Mouse (Mus musculus) stomach, postnatal 0 days (tissue): ENCODE measurements around the gene Ccdc33. TPM values are rescaled to one million over a fixed set of nuclear protein-coding genes. Genes with fewer than 3 reads are reported as not detected.

Experiments
- ATAC-seq: fragments of 200-750 bp; cut with Nextera tagmentation; 2 replicates; pipeline ENCODE4 v1.8.0; 2017; ENCODE audit not compliant: low FRiP score, low TSS enrichment
- DNase-seq: peaks from one replicate; pipeline ENCODE4 v3.0.0-alpha.2; 2016; ENCODE audit warnings: low spot score
- H3K27ac ChIP-seq: fragments of 300-500 bp; sonication (generic); replicated peaks from 2 replicates; pipeline ENCODE4 v1.5.1; 2014; ENCODE audit warnings: mild to moderate bottlenecking, control low read depth
- H3K27me3 ChIP-seq: fragments of 300-500 bp; sonication (generic); 2 replicates; pipeline ENCODE4 v1.6.1; 2014; ENCODE audit warnings: low read length; ENCODE audit not compliant: control insufficient read depth, insufficient read depth
- H3K36me3 ChIP-seq: fragments of 300-500 bp; sonication (generic); 2 replicates; pipeline ENCODE4 v1.6.1; 2014; ENCODE audit warnings: low read length, mixed read lengths; ENCODE audit not compliant: control insufficient read depth, insufficient read depth
- H3K4me1 ChIP-seq: fragments of 300-500 bp; sonication (generic); replicated peaks from 2 replicates; pipeline ENCODE4 v1.6.1; 2014; ENCODE audit warnings: antibody characterized with exemption; ENCODE audit not compliant: control insufficient read depth, insufficient read depth
- H3K4me2 ChIP-seq: fragments of 300-500 bp; sonication (generic); replicated peaks from 2 replicates; pipeline ENCODE4 v1.6.1; 2014; ENCODE audit warnings: low read depth, mild to moderate bottlenecking, control low read depth, moderate library complexity
- H3K4me3 ChIP-seq: fragments of 300-500 bp; sonication (generic); 2 replicates; pipeline ENCODE4 v1.5.1; 2014; ENCODE audit warnings: low read depth, low read length, control low read depth
- H3K9ac ChIP-seq: fragments of 300-500 bp; sonication (generic); 2 replicates; pipeline ENCODE4 v1.6.1; 2014; ENCODE audit warnings: mild to moderate bottlenecking, low read length, control low read depth, mixed read lengths
- H3K9me3 ChIP-seq: fragments of 300-500 bp; sonication (generic); 2 replicates; pipeline ENCODE4 v1.6.1; 2016; ENCODE audit warnings: low read length; ENCODE audit not compliant: control insufficient read depth
- CTCF ChIP-seq: IDR thresholded peaks from 2 replicates; pipeline ENCODE4 v1.5.1; 2016; ENCODE audit warnings: antibody characterized with exemption, low read depth, mild to moderate bottlenecking, moderate library complexity
- EP300 ChIP-seq: optimal IDR thresholded peaks from 2 replicates; pipeline ENCODE3; 2016; ENCODE audit warnings: antibody characterized with exemption
- WGBS: fragments of 180-500 bp; shearing (Covaris S2); extraction: QIAGEN DNeasy Blood & Tissue Kit; methylation state at CpG from one replicate; pipeline ENCODE4 v1.1.7; 2014; 5-methylcytosine and 5-hydroxymethylcytosine counted together
- polyA plus RNA-seq: library from polyadenylated mRNA; unstranded; fragments of >200 nt; fragmentation: Nextera tagmentation; extraction: Ambion mirVana; gene quantifications from 2 replicates; pipeline ENCODE4 v1.2.1, GENCODE M21; 2015

The Ccdc33 gene
- polyA plus RNA-seq, 1 experiment from 2014 or later = not detected

GRCm38 (mm10) chr9:58029635-58030034, 89.0 kb downstream of the Ccdc33 start:
- DNase-seq = no peak
- H3K27me3 ChIP-seq = no peaks in the 10 kb centered on the region
- no peak for ATAC-seq
- H3K9ac ChIP-seq = no peak overlapping the region
- no peaks in the 10 kb centered on the region for H3K4me1 ChIP-seq
- H3K9me3 ChIP-seq = no peaks in the 10 kb centered on the region
- no peak overlapping the region for H3K4me2 ChIP-seq
- no peak overlapping the region for H3K27ac ChIP-seq
- WGBS = 80% methylated on average over 6 of the region's 6 CpGs
- no peaks in the 10 kb centered on the region for H3K36me3 ChIP-seq
- no peak overlapping the region for H3K4me3 ChIP-seq
- no peak for TF ChIP-seq EP300
- no peak for TF ChIP-seq CTCF

DNA sequence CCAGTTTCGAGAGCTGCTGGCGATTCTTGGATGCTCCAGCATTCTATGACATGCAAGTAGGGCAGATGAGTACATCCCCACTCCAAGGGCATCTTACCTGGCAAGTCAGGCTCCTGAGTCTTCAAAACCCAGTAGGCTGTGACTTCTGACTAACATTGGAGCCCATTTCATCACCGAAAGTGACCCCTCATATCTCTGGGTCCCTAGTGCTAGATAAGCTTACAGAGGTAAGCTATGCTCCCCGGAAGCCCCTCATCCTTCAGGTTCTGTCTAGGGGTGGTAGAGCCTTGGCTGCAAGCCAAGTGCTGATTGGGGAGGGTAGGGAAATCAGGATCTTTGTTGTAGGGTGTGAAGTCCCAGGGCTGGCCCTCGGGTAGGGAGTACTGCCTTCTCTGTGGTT, 89.8 kb downstream of the Ccdc33 start:
- 55% methylated on average over 5 of the region's 5 CpGs for WGBS

DNA sequence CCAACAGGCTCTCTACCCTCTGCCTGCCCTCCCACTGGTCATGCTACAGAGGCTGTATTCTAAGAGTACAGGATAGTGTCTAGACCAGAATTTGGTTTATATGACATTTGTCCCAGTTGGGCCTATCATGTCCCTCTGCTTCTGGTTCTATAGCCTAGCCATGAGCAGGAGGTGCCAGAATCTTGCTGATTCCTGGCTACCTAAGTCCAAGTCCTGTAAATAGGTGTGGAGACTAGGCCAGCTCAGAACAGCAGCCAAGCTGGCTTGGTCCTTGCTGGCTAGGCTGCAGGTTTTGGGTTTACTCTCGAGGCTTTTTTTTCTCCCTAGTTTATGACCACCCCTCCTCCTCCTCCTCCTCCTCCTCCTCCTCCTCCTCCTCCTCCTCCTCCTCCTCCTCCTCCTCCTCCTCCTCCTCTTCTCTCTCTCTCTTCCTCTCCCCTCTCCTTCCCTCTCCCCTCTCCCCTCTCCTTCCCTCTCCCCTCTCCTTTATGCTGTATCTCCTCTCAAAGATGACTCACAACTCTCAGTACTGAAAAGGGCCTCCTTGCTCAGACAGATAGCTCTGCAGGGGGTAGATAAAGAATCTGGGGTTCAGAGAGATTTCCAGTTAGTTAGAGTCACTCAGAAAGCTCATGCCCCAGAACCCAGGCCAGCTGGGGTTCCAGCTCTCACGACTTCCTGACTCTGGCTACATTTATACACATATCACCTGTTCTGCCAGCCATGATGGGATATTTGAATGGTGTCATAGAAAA, 91.0 kb downstream of the Ccdc33 start:
- TF ChIP-seq CTCF = no peak
- TF ChIP-seq EP300 = no peak
- Histone ChIP-seq H3K4me1 (no peaks in the 10 kb centered on the region), H3K27ac (no peak overlapping the region), H3K4me3 (no peak overlapping the region), H3K9ac (no peak overlapping the region), H3K36me3 (no peaks in the 10 kb centered on the region), H3K27me3 (no peaks in the 10 kb centered on the region), H3K4me2 (no peak overlapping the region), H3K9me3 (no peaks in the 10 kb centered on the region)
- no peak for DNase-seq
- no peak for ATAC-seq
- 48% methylated on average over 2 of the region's 2 CpGs for WGBS

More for the DNA sequence above, 89.8 kb downstream of the Ccdc33 start:
- H3K36me3 ChIP-seq = no peaks in the 10 kb centered on the region
- no peak overlapping the region for H3K27ac ChIP-seq
- TF ChIP-seq EP300 (no peak), CTCF (no peak)
- no peak overlapping the region for H3K4me3 ChIP-seq
- H3K4me1 ChIP-seq = no peaks in the 10 kb centered on the region
- no peaks in the 10 kb centered on the region for H3K27me3 ChIP-seq
- ATAC-seq (no peak), DNase-seq (no peak)
- no peaks in the 10 kb centered on the region for H3K9me3 ChIP-seq
- no peak overlapping the region for H3K9ac ChIP-seq
- H3K4me2 ChIP-seq = no peak overlapping the region

DNA sequence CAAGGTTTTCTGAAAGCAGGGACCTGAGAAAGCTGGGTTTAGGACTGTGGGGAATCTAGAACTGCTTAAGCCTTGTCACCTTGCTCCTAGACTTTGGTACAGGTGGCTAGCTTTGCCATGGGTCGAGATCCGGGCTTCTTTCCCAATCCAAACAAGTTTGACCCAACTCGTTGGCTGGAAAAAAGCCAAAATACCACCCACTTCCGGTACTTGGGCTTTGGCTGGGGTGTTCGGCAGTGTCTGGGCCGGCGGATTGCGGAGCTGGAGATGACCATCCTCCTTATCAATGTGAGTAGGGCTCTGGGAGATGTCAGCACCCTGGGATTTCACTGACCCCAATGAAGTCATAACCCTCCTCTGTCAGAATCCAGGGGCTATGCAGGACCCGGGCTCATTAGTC, 92.6 kb downstream of the Ccdc33 start:
- ATAC-seq (no peak), DNase-seq (no peak)
- no peak overlapping the region for H3K4me2 ChIP-seq
- H3K27ac ChIP-seq = no peak overlapping the region
- no peaks in the 10 kb centered on the region for H3K27me3 ChIP-seq
- no peaks in the 10 kb centered on the region for H3K36me3 ChIP-seq
- no peak overlapping the region for H3K9ac ChIP-seq
- TF ChIP-seq CTCF (no peak), EP300 (no peak)
- H3K4me1 ChIP-seq = no peaks in the 10 kb centered on the region
- 81% methylated on average over 9 of the region's 9 CpGs for WGBS
- no peaks in the 10 kb centered on the region for H3K9me3 ChIP-seq
- no peak overlapping the region for H3K4me3 ChIP-seq

DNA sequence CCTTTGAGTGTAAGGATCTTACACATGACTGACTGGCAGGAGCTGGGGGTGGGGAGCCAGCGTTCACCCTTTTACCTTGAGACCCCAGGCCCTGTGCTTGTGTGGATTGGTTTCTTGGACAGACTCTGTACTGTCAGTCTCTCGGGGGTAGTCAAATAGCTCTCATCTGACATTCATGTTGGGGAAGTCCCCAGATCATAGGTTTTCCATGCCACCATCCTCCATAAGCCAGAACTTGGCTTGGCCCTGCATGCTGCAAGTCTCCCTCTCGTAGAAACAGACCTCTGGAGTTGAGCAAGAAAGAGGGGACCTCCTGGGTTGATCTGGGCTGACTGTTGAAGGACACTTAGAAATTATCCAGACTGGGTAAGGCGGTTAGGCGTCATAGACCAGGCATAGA, 100.2 kb downstream of the Ccdc33 start:
- no peak for ATAC-seq
- no peak for TF ChIP-seq EP300
- TF ChIP-seq CTCF = no peak

GRCm38 (mm10) chr9:58016962-58017361, 101.7 kb downstream of the Ccdc33 start:
- WGBS = 58% methylated on average over 3 of the region's 3 CpGs
- ATAC-seq = no peak
- H3K4me3 ChIP-seq = no peak overlapping the region

More for the DNA sequence above, 100.2 kb downstream of the Ccdc33 start:
- H3K4me1 ChIP-seq = no peaks in the 10 kb centered on the region
- no peaks in the 10 kb centered on the region for H3K36me3 ChIP-seq
- DNase-seq = no peak
- H3K4me2 ChIP-seq = no peak overlapping the region
- H3K9me3 ChIP-seq = no peaks in the 10 kb centered on the region
- WGBS = 84% methylated on average over 5 of the region's 5 CpGs
- H3K9ac ChIP-seq = no peak overlapping the region
- no peak overlapping the region for H3K27ac ChIP-seq
- H3K27me3 ChIP-seq = no peaks in the 10 kb centered on the region
- no peak overlapping the region for H3K4me3 ChIP-seq

More at GRCm38 (mm10) chr9:58016962-58017361, 101.7 kb downstream of the Ccdc33 start:
- no peak overlapping the region for H3K27ac ChIP-seq
- no peak overlapping the region for H3K4me2 ChIP-seq
- H3K9ac ChIP-seq = no peak overlapping the region
- no peaks in the 10 kb centered on the region for H3K27me3 ChIP-seq
- DNase-seq = no peak
- H3K36me3 ChIP-seq = no peaks in the 10 kb centered on the region
- H3K9me3 ChIP-seq = no peaks in the 10 kb centered on the region
- no peak for TF ChIP-seq CTCF
- no peak for TF ChIP-seq EP300
- no peaks in the 10 kb centered on the region for H3K4me1 ChIP-seq
